Mouse (Mus musculus) heart, postnatal 10 days (tissue): Measurements from ENCODE around the gene Rpl7a. TPM values are rescaled to one million over a fixed set of nuclear protein-coding genes. Genes with fewer than 3 reads are reported as not detected.

Source experiments
- DNase-seq, 2 experiments: peaks; one replicate each; pipeline ENCODE4 v3.0.0; 2021
- intact Hi-C: fragments of 180-260 bp; cut with DNase I; formaldehyde crosslinking; loops from one replicate; pipeline ENCODE4 v1.15.1; 2025
- total RNA-seq, 2 experiments: library from RNA; stranded (reverse); gene quantifications; 2 replicates each; pipeline ENCODE4 v1.2.3; 2021

The Rpl7a gene
- total RNA-seq, 2 experiments from 2014 or later, result 364 to 371 TPM

DNA sequence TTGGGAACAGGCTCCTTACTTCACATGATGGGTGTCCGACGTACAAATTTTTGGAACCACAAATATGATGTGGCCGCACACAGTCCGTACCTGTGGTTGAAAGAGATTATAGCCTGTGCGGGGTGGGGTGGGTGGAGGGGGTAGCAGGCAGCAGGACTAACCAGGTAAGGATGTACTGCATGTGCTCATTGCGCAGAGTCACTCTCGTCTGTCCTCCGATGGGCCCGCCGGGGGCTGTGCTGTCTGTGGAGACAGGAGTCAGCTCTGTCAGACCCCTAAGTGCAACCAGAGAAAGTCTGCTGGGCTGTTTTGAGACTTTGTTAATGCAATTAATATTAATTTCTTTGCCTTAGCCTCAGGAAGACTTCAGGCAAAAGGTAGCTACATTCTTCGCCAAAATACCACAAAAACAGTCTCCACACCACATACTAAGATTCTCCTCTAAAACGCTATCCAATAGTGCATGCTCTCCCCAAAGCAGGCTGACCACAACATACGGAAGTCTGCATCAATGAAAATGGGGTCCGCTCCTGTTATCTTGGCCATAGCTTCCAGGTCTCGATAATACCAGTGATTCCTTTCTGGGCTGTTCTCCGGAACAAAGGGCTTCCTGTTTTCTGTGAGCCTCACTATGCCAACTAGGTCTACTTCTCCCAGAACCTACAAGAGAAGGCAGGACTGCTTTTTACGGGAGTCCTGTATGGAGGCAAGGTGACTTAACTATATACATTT, 3.0 kb downstream of the Rpl7a start:
- no peak for DNase-seq
- intact Hi-C loops, result no loop called here

GRCm38 (mm10) chr2:26914148-26914941, 3.8 kb downstream of the Rpl7a start:
- intact Hi-C loops, result no loop called here
- no peak for DNase-seq

DNA sequence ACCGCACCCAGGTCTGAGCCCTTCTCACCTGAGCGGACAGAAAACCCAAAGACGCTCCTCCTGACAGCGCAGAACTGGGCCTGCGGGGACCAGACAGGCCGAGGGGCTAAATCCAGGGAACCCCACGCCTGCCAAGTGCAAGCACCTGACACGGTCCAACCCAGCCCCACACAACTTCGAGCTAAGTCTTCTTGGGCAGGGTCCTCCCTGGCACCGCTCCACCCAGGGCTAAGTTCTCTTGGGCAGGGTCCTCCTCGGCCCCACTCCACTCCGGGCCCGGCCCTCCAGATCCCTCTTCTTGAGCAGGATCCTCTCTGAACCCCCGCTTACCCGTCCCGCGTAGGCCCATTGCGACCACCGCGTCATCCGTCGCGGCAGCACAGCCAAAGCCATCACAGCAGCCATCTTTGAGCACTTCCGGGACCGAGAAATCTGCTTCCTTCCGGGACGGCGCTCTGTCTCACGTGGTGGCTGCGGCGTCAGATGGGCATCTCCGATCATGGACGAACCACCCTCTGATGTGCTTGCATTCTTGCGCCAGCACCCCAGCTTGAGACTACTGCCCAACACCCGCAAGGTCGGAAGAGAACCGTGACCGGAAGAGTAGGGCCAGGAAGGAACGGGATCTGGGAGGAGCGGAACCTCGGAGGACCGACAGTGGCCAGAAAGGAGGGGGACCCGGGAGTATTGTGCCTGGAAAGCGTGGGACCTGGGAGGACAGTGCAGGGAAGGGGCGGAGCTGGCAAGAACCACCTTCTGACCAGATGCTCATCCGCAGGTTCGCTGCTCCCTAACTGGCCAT, 5.6 kb downstream of the Rpl7a start, which contains the start of the genes Surf2 and Surf1:
TSS of gene Surf2 (plus strand) at position 441 of the 802 bp plus-strand sequence.
TSS of gene Surf1 (minus strand) at position 604 of the 802 bp plus-strand sequence.
- intact Hi-C loops, result no loop called here
- peak; percentile 84 to 89 for DNase-seq

DNA sequence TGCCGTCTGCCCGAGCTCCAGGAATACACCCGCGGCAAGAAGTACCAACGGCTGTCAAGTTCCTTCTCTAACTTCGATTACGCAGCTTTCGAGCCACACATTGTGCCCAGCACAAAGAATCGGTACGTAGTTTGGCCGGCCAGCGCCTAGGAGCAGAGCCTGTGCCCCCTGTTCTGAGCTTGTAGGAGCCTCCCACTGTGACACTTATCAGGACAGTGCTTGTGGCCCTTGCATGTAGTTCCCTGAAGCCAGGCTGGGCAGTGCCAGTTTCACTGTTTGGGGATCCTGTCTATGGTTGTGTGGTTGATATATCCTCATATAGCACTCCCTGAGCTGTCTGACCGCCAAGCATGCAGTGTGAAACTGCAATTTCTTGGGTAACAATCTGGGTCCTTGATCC, 6.2 kb downstream of the Rpl7a start:
- intact Hi-C loops, result no loop called here

DNA sequence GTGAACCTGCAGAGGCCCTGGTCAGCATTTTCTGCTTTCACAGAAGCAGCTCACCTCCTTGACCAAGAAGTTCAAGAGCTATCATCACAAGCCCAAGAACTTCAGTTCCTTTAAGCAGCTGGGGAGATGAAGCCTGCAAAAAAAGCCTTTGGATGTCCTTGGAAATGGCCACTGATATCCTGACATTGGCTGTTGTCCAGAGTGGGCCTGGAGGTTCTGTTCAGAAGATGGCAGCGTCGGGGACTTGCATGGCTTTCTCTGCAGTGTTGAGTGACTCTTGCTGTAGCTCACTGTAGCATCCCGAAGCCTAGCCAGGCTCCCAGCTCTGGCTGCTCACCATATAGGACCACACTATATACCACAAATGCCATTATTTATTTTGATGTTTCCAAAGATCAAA, 9.1 kb downstream of the Rpl7a start:
- intact Hi-C loops, result no loop called here
- DNase-seq, result no peak

More for the DNA sequence above, 6.2 kb downstream of the Rpl7a start:
- DNase-seq, result no peak

DNA sequence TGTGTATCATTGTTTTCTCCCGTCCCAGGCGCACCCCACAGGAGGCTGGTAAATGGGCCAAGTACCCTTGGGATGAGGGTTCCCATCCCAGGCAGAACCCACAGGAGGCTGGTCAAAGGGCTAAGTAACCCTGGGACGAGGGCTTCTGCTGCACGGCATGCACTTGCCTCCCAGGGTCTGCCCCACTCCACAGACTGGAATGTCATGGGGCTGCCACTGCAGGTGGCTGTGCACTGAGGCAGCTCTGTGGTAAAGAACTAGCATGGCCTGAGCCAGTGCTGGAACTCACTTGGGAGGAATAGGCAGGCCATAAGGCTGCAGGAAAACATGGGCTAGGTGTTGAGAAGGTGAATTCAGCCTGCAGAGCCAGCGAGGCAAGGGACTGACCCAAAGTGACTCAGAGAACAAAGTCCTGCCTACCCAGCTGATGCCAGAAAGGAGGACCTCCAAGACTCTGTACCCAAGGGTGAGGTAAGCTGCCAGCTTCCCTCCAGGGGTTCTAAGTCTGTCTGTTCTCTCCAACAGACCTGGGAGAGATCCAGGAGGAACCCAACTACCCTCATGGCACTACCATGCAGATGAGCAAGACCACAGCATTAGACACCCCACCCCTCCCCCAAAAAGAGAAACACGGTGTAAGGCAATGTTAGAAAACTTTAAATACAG, 9.8 kb downstream of the Rpl7a start:
- intact Hi-C loops, result no loop called here
- DNase-seq, result no peak

DNA sequence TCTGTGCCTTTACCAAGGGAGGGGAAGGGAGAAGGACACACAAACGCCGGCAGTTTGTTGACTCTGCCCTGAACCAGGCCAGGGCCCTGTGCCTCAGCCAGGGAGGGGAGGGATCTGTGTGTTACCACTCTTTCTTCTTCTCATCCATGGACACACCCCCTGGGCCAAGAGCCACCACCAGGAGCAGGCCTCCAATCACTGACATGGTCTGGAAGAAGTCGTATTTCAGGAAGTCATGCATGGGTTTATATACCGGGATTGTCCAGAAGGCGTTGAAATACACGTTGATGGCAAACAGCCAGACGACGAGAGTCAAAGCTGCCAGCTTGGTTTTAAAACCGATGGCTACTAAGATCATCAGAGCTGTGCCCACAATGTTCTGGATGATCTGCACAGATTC, 11.2 kb downstream of the Rpl7a start:
- intact Hi-C loops, result no loop called here
- peak; percentile 54 to 60 for DNase-seq

GRCm38 (mm10) chr2:26927745-26928476, 17.3 kb downstream of the Rpl7a start:
- intact Hi-C loops, result no loop called here
- DNase-seq, result no peak

- DNase-seq, result peak; percentile 70 to 76
- intact Hi-C loops, result loop anchor here (2.0 to 5.0 kb wide), 2 partner anchors 77 to 108 kb away; partner anchors contain the start of gene Cacfd1
Observed at GRCm38 (mm10) chr2:26930390-26930789, 19.8 kb downstream of the Rpl7a start.

GRCm38 (mm10) chr2:26932473-26933303, 22.1 kb downstream of the Rpl7a start:
- intact Hi-C loops, result loop anchor here (2.0 to 5.0 kb wide), 3 partner anchors 22 to 75 kb away; partner anchors contain the start of genes Cacfd1, Med22 and Rpl7a
- peak; percentile 54 to 58 for DNase-seq

DNA sequence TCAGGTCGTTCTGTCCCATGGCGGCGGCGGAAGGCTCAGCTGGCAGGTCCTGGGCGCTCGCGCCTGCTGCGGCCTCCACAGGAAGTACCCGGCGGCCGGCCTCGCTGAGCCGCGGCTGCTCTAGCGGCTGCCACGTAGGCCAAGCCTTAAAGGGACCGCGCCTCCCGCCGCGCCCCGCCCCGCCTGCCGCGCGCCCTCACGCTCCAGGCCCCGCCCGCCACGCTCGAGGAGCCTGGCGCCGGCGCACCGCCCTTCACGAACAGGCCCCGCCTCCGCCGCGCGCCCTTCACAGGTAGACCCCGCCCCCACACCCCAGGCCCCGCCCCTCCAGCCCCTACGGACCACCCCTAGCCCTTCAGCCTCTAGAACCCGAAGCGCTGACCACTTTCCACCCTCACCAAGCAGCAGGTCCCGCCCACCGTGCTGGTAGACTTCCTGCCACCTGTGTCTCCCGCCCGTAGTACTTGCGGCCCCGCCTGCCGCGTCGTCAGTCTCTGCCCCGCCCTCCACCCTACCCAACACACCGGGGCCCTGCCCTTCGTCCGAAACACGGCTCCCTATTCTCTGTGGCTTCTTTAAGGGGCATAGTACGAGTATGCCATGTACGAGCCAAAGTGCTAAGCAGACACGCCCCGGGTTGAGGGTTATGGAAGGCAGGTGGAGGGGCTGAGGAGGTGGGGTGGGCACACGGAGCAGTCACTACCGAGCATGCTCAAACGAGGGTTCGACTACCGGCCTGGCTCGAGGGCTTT, 22.9 kb downstream of the Rpl7a start, which contains the start of the genes Surf4 and Stkld1:
TSS of gene Surf4 (minus strand) at position 625 of the 752 bp plus-strand sequence.
TSS of gene Stkld1 (plus strand) at position 744 of the 752 bp plus-strand sequence.
- intact Hi-C loops, result loop anchor here (2.0 to 5.0 kb wide), 3 partner anchors 23 to 74 kb away; partner anchors contain the start of genes Cacfd1, Med22 and Rpl7a

DNA sequence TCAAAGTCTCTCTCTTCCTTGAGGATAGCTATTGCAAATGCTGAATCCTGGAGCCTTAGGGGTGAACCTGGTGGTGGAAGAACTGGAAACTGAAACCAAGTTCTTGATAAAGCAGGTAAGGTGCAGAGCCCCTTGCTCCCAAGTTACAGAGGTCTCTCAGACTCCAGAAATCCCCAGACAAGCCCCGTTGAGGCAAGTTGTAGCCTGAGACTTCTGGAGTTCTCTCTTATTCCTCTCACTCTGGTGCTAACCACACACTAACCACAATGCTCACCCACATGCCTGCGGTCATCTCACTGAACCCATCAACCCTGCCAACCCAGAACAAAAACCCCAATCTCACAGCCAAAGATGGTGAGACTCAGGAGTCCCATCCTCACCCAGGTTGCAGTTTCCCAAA, 24.7 kb downstream of the Rpl7a start:
- DNase-seq, result no peak
- intact Hi-C loops, result no loop called here

More for the DNA sequence above, 22.9 kb downstream of the Rpl7a start, which contains the start of the genes Surf4 and Stkld1:
- peak; percentile 93 to 94 for DNase-seq

DNA sequence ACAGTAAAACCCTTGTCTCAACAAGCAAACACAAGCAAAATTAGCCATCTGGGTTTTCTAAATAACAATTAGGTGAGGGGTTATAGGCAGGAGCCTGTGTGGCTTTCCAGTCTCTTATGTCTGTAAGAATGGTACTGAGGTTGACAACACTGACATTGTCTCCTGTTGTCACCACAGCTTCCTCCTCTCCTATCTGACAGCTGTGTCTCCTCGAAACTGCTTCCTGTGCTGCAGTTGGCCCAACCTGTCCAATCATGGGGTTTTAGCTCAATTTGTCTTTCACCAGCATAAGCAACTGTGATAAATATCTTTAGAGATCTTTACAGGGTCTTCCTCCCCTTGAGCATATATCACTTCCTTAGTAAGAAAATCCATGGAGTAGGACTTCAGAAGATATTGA, 25.9 kb downstream of the Rpl7a start:
- no peak for DNase-seq
- intact Hi-C loops, result no loop called here

DNA sequence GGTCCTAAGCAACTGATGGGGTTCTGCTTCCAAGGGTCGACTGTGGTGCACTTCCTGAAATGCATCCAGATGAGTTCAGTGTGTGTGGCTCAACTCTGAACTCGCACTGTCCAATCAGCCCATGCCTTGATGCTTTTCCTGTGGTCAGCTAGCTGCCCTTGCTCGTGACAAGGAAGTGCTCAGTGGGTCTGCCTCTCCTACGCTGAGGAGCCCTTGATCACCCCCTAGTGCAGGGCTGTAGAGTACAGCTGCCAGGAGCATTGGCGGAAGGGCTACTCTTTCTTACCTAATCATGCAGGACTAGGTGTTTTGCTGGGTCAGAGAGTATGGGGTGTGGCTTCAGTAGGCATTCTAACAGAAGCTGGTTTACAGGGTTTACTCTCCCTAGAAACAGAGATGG, 31.0 kb downstream of the Rpl7a start:
- intact Hi-C loops, result no loop called here
- no peak for DNase-seq

DNA sequence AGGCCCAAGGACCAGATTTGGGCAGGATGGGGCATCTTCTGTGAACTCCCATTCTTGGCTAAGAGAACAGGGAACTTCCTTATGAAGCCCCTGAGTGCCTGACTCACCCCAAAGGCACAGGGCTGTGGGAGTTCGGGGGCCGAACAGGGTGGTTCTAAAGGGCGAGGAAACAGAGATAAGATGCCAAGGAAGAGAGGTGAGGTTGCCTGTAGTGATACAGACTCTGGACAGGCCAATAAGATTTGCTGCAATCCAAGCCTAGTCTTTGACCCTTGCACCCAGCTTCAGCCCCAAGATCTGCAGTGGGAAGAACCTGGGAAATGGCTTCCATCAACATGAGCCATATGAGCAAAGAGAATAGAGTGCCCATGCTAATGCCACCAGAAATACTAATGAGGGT, 32.7 kb downstream of the Rpl7a start:
- DNase-seq, result no peak
- intact Hi-C loops, result no loop called here

DNA sequence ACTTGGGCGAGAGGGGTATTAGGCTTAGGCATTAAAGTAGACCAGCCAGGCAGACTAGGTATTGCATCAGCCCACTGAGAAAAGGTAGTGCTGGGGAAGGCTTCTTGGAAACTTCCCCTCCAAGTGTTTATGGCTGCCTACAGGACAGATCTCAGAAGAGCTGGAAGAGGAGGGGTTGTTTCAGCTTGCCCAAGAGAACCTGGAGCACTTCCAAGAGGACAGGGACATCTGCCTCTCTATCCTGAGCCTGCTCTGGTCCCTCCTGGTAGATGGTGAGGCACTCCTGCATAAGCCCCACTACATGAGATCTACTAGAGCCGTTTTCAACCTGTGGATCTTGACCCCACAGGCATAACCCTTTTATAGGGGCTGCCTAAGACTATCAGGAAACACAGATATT, 39.8 kb downstream of the Rpl7a start:
- intact Hi-C loops, result no loop called here
- no peak for DNase-seq

GRCm38 (mm10) chr2:26951346-26951905, 40.9 kb downstream of the Rpl7a start:
- no peak for DNase-seq
- intact Hi-C loops, result no loop called here
